Mouse (Mus musculus) lung, postnatal 0 days (tissue): ENCODE measurements around the gene Hba-a2. TPM values are rescaled to one million over a fixed set of nuclear protein-coding genes. Genes with fewer than 3 reads are reported as not detected.

Experiments used
- ATAC-seq: fragments of 200-750 bp; cut with Nextera tagmentation; 2 replicates; pipeline ENCODE4 v1.8.0; 2017; ENCODE audit warnings: moderate library complexity
- DNase-seq: peaks from one replicate; pipeline ENCODE4 v3.0.0-alpha.2; 2016; ENCODE audit warnings: low spot score
- H3K27ac ChIP-seq: fragments of 300-500 bp; sonication (generic); 2 replicates; pipeline ENCODE4 v1.5.1; 2014; ENCODE audit warnings: antibody characterized with exemption, mild to moderate bottlenecking, low read length, mixed read lengths
- H3K27me3 ChIP-seq: fragments of 300-500 bp; sonication (generic); replicated peaks from 2 replicates; pipeline ENCODE4 v1.6.1; 2014; ENCODE audit warnings: low read length, mixed read lengths; ENCODE audit not compliant: insufficient read depth
- H3K36me3 ChIP-seq: fragments of 300-500 bp; sonication (generic); 2 replicates; pipeline ENCODE4 v1.6.1; 2014; ENCODE audit warnings: low read length, mixed read lengths; ENCODE audit not compliant: insufficient read depth
- H3K4me1 ChIP-seq: fragments of 300-500 bp; sonication (generic); 2 replicates; pipeline ENCODE4 v1.6.1; 2014; ENCODE audit warnings: antibody characterized with exemption, low read depth, low read length, mixed read lengths; ENCODE audit not compliant: insufficient read depth
- H3K4me2 ChIP-seq: fragments of 300-500 bp; sonication (generic); replicated peaks from 2 replicates; pipeline ENCODE4 v1.6.1; 2014; ENCODE audit warnings: low read depth, mild to moderate bottlenecking, low read length, moderate library complexity, mixed read lengths
- H3K4me3 ChIP-seq: fragments of 300-500 bp; sonication (generic); 2 replicates; pipeline ENCODE4 v1.5.1; 2014; ENCODE audit warnings: low read depth, low read length
- H3K9ac ChIP-seq: fragments of 300-500 bp; sonication (generic); replicated peaks from 2 replicates; pipeline ENCODE4 v1.6.1; 2014; ENCODE audit warnings: low read depth, mild to moderate bottlenecking
- H3K9me3 ChIP-seq: fragments of 300-500 bp; sonication (generic); 2 replicates; pipeline ENCODE4 v1.6.1; 2016; ENCODE audit warnings: low read length, mixed read lengths
- CTCF ChIP-seq: IDR thresholded peaks from 2 replicates; pipeline ENCODE4 v1.5.1; 2016; ENCODE audit warnings: antibody characterized with exemption, mild to moderate bottlenecking
- EP300 ChIP-seq: IDR thresholded peaks from 2 replicates; pipeline ENCODE4 v1.6.1; 2016; ENCODE audit warnings: antibody characterized with exemption, mild to moderate bottlenecking, control low read depth
- WGBS: fragments of 180-500 bp; shearing (Covaris S2); extraction: QIAGEN DNeasy Blood & Tissue Kit; methylation state at CpG from one replicate; pipeline ENCODE4 v1.1.7; 2014; 5-methylcytosine and 5-hydroxymethylcytosine counted together
- polyA plus RNA-seq: library from polyadenylated mRNA; unstranded; fragments of >200 nt; fragmentation: Nextera tagmentation; extraction: Ambion mirVana; gene quantifications from 2 replicates; pipeline ENCODE4 v1.2.1, GENCODE M21; 2015

The Hba-a2 gene
- polyA plus RNA-seq, 1 experiment from 2014 or later, result 27,628 TPM

- DNase-seq (no peak), ATAC-seq (peak; percentile 26)
- TF ChIP-seq CTCF (no peak), EP300 (no peak; the same call in 1 of the 2 replicates)
- no peaks in the 10 kb centered on the region for H3K27me3 ChIP-seq
- WGBS, result 20% methylated on average over 5 of the region's 5 CpGs
- no peaks in the 10 kb centered on the region for H3K9me3 ChIP-seq
- H3K36me3 ChIP-seq, result no peaks in the 10 kb centered on the region
- H3K4me2 ChIP-seq, result peak overlapping the region; percentile 64
- peak overlapping the region; percentile 90; the same call in 1 of the 2 replicates for H3K27ac ChIP-seq
- H3K4me1 ChIP-seq, result peaks cover 5% of the 10 kb centered on the region; the same call in 1 of the 2 replicates
- H3K4me3 ChIP-seq, result peak overlapping the region; percentile 67
- no peak overlapping the region for H3K9ac ChIP-seq
Observed at GRCm38 (mm10) chr11:32267964-32268363, 28.3 kb upstream of the Hba-a2 start.

DNA sequence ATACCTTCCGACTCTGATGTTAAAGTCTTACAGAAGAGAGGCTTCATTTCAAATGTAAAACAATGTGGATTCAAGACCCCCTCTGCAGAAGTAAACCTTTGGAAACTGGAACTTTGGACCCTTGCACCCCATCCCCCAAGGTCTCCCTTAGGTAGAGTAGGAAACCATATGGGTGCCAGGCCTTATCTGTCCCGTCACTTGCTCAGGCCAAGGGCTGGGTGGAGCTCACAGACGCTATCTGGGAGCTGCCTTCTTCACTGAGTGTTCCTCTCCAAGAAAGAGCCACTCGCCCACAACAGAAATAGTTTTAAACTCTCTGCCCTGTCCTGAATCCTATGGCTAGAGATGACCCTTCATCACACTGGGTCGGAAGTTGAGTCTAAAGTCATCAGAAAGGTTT lies 27.3 kb upstream of the Hba-a2 start:
- peaks cover 5% of the 10 kb centered on the region; the same call in 1 of the 2 replicates for H3K4me1 ChIP-seq
- H3K9me3 ChIP-seq, result no peaks in the 10 kb centered on the region
- H3K27ac ChIP-seq, result no peak overlapping the region
- no peak for DNase-seq
- WGBS, result 72% methylated on average over 5 of the region's 5 CpGs
- no peak overlapping the region for H3K4me3 ChIP-seq
- no peak overlapping the region for H3K4me2 ChIP-seq
- H3K36me3 ChIP-seq, result no peaks in the 10 kb centered on the region
- ATAC-seq, result no peak
- no peak overlapping the region for H3K9ac ChIP-seq
- no peaks in the 10 kb centered on the region for H3K27me3 ChIP-seq
- TF ChIP-seq EP300 (no peak), CTCF (no peak)

GRCm38 (mm10) chr11:32271178-32271577 lies 25.1 kb upstream of the Hba-a2 start:
- H3K9ac ChIP-seq, result no peak overlapping the region
- WGBS, result 39% methylated on average over 4 of the region's 4 CpGs
- ATAC-seq (no peak), DNase-seq (no peak)
- no peak overlapping the region for H3K4me3 ChIP-seq
- peaks cover 5% of the 10 kb centered on the region; the same call in 1 of the 2 replicates for H3K4me1 ChIP-seq
- no peak overlapping the region for H3K4me2 ChIP-seq
- no peaks in the 10 kb centered on the region for H3K36me3 ChIP-seq
- no peak for TF ChIP-seq CTCF
- no peak overlapping the region for H3K27ac ChIP-seq
- H3K27me3 ChIP-seq, result no peaks in the 10 kb centered on the region
- no peaks in the 10 kb centered on the region for H3K9me3 ChIP-seq

GRCm38 (mm10) chr11:32276347-32276746 lies 19.9 kb upstream of the Hba-a2 start, which contains the start of gene Hba-x:
Gene Hba-x, plus strand, starts transcription at chr11:32276400.
- 69% methylated on average over 3 of the region's 3 CpGs for WGBS
- Histone ChIP-seq H3K4me1 (no peaks in the 10 kb centered on the region), H3K27ac (no peak within 1 kb of the TSS), H3K4me2 (no peak within 1 kb of the TSS), H3K36me3 (no peaks in the 10 kb centered on the region), H3K27me3 (0 out of 2 replicates have a peak, but pooled peaks cover 2% of the 10 kb centered on the region), H3K9ac (no peak within 1 kb of the TSS), H3K9me3 (no peaks in the 10 kb centered on the region), H3K4me3 (no peak within 1 kb of the TSS)
- ATAC-seq, result no peak
- no peak for TF ChIP-seq EP300
- TF ChIP-seq CTCF, result no peak
- no peak for DNase-seq

- TF ChIP-seq EP300 (no peak), CTCF (no peak)
Observed at GRCm38 (mm10) chr11:32277736-32278457, 18.4 kb upstream of the Hba-a2 start.

GRCm38 (mm10) chr11:32278458-32278957 lies 17.8 kb upstream of the Hba-a2 start:
- ATAC-seq (no peak), DNase-seq (no peak)
- Histone ChIP-seq H3K9me3 (no peaks in the 10 kb centered on the region), H3K4me1 (no peaks in the 10 kb centered on the region), H3K27me3 (0 out of 2 replicates have a peak, but pooled peaks cover 2% of the 10 kb centered on the region), H3K4me2 (no peak overlapping the region), H3K4me3 (no peak overlapping the region), H3K9ac (no peak overlapping the region), H3K36me3 (no peaks in the 10 kb centered on the region), H3K27ac (no peak overlapping the region)
- 70% methylated on average over 12 of the region's 12 CpGs for WGBS
- TF ChIP-seq EP300, result no peak

More at GRCm38 (mm10) chr11:32277736-32278457, 18.4 kb upstream of the Hba-a2 start:
- Histone ChIP-seq H3K4me3 (no peak overlapping the region), H3K9ac (no peak overlapping the region), H3K36me3 (no peaks in the 10 kb centered on the region), H3K27ac (no peak overlapping the region), H3K4me2 (no peak overlapping the region), H3K9me3 (no peaks in the 10 kb centered on the region), H3K27me3 (0 out of 2 replicates have a peak, but pooled peaks cover 2% of the 10 kb centered on the region), H3K4me1 (no peaks in the 10 kb centered on the region)
- no peak for ATAC-seq
- DNase-seq, result no peak
- 57% methylated on average over 21 of the region's 21 CpGs for WGBS
